Mouse (Mus musculus): ENCODE data around the gene Gm4450.
"Not testable (repeated sequence)": the region's sequence is repeated elsewhere in the genome, so short reads cannot be mapped to it uniquely, and the experiment has no call there.

DNA sequence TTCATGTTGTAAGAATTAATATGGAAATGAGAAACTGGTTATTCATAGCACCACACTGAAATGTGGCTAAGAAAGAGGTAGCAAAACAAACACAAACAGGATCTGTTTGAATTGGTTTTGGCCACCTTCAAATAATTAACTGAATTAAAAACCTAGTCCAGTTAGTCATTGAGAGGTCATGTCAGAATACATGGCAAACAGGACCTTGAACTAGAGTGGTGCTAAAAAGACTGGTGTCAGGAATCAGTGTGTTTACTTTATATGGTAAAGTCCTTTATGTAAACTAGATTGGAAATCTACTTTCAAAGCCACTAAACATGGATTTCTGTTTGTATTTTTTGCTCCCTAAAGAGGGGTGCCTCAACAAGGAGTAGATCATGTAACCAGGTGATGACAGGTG lies 14.6 kb upstream of the Gm4450 start:
- TF ChIP-seq GATA1, TAL1 (IDR thresholded peaks at IDR 0.05; ENCODE audit: low read length): not testable (repeated sequence)

Measured in erythroblast, embryonic 14.5 days (primary cell).